Mouse (Mus musculus) subcutaneous adipose tissue, adult 2 months (tissue): ENCODE data around the gene Pus7l. TPM values are rescaled to one million over a fixed set of nuclear protein-coding genes. Genes with fewer than 3 reads are reported as not detected.

Source experiments
- polyA plus RNA-seq: library from polyadenylated mRNA; depleted of rRNA; stranded (reverse); fragments of >200 nt; gene quantifications from 2 replicates; pipeline ENCODE4 v1.2.3, GENCODE M21; 2012; ENCODE audit warnings: low replicate concordance; rRNA removed

Gene Pus7l
- polyA plus RNA-seq = 2.5 and 5.4 TPM in 2 replicates

DNA sequence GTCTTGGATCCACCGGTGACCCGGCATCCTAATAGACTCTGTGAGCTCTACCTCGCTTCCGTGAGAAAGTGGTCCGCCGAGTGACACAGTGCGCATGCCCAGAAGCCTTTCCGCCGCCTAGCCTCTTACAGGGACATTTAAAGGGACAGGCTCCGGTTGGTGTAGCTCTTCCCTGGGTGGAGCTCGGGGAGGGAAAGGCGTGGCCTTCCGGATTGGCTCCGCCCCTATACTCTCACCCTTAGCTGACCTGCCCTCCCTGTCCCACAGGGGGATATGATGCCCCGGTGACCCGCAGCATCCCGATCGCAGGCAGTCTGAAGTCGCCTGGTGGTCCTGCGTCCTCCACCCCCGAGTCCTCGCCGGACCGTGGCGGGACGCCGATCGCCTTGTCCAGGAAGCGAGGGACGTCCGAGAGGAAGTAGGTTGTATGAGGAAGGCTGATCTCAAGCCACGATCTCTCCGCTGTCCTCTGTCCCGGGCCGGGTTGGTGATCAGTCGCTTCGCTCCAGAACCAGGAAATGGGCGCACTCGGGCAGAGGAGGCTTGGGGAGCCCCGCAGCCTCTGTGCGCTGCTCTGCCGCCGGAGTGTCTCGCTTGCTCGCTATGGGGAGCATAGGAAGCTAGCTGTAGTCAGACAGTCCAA is at the start of gene Pus7l, which contains the start of gene Irak4:
Gene Pus7l, minus strand, starts transcription at position 139 of the 643 bp plus-strand sequence.
Gene Irak4, plus strand, starts transcription at position 235 of the 643 bp plus-strand sequence.

DNA sequence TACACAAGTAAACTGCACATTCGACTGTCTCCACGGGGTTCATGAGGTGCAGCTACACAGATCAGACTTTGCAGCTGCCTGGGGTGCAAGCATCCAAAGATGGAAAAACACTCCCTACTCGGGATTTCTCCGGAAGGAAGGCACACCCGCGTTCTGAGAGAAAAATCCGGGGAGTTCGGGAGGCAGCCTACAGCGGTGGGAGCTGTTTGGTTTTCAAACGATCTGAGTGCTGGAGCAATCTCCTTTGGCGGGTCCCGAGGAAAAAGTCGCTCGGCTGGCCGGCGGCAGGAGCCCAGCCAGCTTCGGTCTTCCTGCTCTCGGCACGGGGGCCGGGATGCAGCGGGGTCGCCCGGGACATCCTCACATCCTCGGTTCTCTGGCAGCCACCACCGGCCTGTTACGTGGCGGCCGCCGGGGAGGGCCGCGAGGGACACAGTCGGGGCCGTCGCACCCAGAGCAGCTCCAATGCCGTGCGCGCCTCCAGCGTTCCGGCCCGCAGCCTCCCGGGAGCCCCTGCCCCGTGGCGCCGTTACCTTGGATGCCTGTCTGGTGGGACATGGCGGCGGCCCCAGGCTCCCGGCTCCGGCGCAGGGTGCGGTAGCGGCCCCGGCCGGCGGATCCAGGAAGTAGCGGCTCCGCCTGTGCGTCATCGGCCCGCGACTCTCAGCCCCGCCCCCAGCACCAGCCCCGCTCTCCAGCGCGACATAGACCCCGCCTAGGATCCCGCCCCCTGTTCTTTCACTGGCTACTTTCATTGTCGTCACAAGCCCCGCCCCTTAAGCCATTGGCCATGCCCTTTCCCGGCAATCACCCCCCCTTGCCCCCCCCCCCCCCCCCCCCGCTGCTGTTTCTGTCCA is 46.1 kb upstream of the Pus7l start, which contains the start of gene Twf1:
Gene Twf1, minus strand, starts transcription at position 671 of the 857 bp plus-strand sequence.

Other genes starting within 250 kb of the Pus7l start
- 0.41 and 0.57 TPM in 2 replicates for gene Adamts20, start 78.1 kb downstream of the Pus7l start, polyA plus RNA-seq
- gene Irak4, start 96 bp upstream of the Pus7l start, polyA plus RNA-seq = 8.9 and 12.3 TPM in 2 replicates
- gene Twf1, start 46.3 kb upstream of the Pus7l start, polyA plus RNA-seq = 48.2 and 48.8 TPM in 2 replicates
- 0.04 and 0.39 TPM in 2 replicates for gene Tmem117, start 85.7 kb upstream of the Pus7l start, polyA plus RNA-seq